Mouse (Mus musculus): ENCODE results near the gene Ift46. TPM values are rescaled to one million over a fixed set of nuclear protein-coding genes. Genes with fewer than 3 reads are reported as not detected.

Ift46 gene
- total RNA-seq, 2 experiments from 2014 or later, result 60.7 to 67.5 TPM

DNA sequence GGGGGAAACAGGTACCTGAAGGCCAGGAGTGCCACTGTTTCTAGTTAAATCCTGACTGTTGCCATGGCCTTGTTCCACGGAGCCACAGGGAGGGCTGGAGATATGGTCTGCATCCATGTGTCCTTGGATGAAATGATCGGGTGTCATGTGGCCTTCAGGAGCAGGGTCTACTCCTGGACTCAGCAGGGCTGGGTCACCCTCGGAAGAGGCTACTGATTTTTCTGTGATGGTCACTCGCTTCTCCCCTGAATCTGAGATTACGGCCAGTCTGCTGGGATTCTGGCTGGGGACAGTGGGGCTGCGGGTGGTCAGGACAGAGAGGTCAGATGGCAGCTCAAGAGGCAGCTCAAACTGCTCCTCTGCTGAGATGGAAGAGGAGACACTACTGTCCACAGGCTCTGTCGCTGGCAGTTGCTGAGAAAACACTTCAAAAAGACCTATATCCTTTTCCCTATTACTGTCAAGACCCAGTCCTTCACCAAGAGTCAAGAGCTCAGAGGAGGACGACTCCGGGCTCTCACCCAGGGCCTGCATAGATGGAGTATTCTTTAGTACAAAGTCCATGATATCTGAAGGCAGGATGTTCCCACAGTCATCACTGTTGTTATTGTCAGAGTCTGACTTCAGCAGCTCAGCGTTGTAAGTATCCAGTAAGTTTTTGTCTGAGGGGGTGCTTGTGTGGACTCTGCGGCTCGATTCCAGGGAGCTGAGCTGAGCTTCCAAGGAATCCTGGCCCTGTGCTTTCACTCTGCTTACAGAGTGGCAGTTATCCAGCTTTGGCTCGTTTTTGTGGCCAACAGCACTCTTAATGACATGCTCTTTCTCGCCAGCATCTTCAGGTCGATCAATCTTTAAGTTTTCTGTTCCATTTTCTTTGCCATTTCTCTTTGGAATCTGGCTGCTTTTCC lies 52.5 kb downstream of the Ift46 start:
- DNase-seq (ENCODE audit: extremely low spot score in 1 of 2, low spot score in 2 of 2), result no peak
- intact Hi-C loops (cut with DNase I), result loop anchor here (10.0 kb wide), 1 partner anchor 325 kb away; no protein-coding TSS in a partner anchor
- Histone ChIP-seq H3K4me3 (no peak overlapping the region), H3K27ac (no peak overlapping the region)
- TF ChIP-seq CTCF (IDR thresholded peaks at IDR 0.05), result no peak

DNA sequence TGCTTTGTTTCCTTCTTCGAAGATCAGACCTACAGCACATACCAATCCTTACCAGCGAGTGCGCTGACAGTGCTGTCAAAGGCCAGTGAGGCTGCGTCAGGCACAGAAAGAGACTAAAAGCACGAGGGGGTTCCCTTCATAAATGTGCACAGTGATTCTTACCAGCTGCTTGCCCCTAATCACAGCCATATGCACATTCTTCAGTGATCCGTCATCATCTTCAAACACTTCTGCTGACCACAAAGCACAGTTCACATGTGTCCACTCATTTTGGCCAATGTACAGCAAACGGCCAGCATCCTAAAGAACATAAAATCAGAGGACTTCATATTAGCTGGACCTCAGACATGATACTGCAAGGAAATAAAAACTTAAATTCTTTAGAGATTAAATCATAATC lies 59.0 kb downstream of the Ift46 start:
- no peak for DNase-seq (ENCODE audit: extremely low spot score in 1 of 2, low spot score in 2 of 2)
- intact Hi-C loops (cut with DNase I), result no loop called here
- TF ChIP-seq CTCF (IDR thresholded peaks at IDR 0.05), result no peak

DNA sequence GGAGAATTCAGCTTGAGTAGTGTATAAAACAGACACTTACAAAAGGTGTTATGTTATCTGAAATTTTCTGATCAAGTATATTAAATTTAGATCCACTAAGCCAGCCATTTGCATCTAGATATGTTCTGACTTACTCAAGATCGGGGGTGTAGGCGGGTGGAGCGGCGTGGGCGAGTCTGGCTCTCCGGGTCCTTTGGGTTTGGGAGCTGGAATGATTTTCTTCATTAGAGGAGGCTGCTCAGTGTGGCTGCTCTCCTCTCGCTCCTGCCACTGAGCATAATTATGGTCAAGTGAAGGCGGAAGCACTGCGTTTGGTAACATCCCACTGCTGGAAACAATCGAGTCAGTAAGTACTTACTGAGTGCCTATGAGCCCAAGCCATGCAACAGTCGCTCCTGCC lies 61.2 kb downstream of the Ift46 start:
- Histone ChIP-seq H3K27ac (no peak overlapping the region), H3K4me3 (no peak overlapping the region)
- intact Hi-C loops (cut with DNase I), result no loop called here
- no peak for TF ChIP-seq CTCF (IDR thresholded peaks at IDR 0.05)
- no peak for DNase-seq (ENCODE audit: extremely low spot score in 1 of 2, low spot score in 2 of 2)

More for the DNA sequence above, 59.0 kb downstream of the Ift46 start:
- Histone ChIP-seq H3K27ac (no peak overlapping the region), H3K4me3 (no peak overlapping the region)

DNA sequence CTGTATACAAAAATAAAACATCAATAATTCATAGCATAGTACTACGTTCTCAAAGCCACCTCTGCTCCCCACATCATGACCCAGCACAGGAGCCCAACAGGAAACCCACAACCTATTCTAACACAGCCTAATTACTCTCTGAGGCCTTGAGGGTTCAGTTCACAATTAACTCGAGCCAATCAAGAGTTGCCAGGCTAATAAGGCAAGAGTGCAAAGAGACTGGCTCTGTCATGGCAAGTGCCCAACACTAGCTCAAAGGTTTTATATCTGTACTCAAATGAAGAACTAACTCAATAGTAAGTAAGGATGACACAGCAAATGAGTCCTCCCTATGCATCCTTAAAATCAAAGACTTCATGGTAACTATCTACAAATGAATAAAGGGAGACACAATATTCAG lies 62.8 kb downstream of the Ift46 start:
- Histone ChIP-seq H3K4me3 (no peak overlapping the region), H3K27ac (no peak overlapping the region)
- no peak for DNase-seq (ENCODE audit: extremely low spot score in 1 of 2, low spot score in 2 of 2)
- intact Hi-C loops (cut with DNase I), result no loop called here
- TF ChIP-seq CTCF (IDR thresholded peaks at IDR 0.05), result no peak

DNA sequence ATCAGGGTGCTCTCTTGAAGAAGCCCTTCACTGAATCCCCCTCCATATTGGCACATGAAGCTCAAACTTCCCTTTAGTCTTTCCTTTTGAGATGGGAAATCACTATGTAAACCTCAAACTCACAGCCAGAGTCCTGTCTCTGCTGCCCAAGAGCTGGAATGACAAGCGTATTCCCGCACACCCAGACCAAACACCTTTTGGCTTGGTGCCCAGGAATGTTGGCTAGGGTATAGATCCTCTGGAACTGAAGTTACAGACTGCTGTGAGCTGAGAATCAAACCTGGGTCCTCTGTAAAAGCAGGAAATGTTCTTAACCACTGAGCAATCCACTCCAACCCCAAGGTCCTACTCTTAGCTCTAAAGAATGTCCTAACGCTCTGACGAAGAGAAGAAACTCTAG lies 64.6 kb downstream of the Ift46 start:
- TF ChIP-seq CTCF (IDR thresholded peaks at IDR 0.05), result no peak
- no peak for DNase-seq (ENCODE audit: extremely low spot score in 1 of 2, low spot score in 2 of 2)
- H3K27ac ChIP-seq, result no peak overlapping the region
- no peak overlapping the region for H3K4me3 ChIP-seq
- intact Hi-C loops (cut with DNase I), result no loop called here

DNA sequence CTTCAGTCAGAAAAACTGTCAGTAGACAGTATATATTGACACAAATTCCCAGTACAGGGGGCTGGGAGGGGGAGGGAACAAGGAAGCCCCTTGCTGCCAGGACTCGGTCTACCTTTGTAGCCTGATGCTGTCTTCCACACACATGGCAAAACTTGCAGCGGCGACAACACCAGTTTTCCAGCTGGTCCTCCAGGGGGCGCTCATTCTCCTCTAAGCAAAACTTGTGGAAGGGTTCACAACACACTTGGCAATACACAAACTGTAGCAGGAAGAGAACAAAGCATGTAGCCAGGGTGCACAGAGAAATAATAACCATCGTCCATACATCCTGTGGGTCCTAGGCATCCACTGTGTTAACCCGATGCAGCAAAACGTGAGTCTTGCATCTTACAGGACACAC lies 68.7 kb downstream of the Ift46 start:
- H3K27ac ChIP-seq, result no peak overlapping the region
- peak; percentile 84 for TF ChIP-seq CTCF (IDR thresholded peaks at IDR 0.05)
- intact Hi-C loops (cut with DNase I), result loop anchor here (5.0 kb wide), 2 partner anchors 86 to 131 kb away; partner anchors contain the start of genes Atp5l and Ube4a
- H3K4me3 ChIP-seq, result no peak overlapping the region
- DNase-seq (ENCODE audit: extremely low spot score in 1 of 2, low spot score in 2 of 2), result peak; percentile 57 to 77

DNA sequence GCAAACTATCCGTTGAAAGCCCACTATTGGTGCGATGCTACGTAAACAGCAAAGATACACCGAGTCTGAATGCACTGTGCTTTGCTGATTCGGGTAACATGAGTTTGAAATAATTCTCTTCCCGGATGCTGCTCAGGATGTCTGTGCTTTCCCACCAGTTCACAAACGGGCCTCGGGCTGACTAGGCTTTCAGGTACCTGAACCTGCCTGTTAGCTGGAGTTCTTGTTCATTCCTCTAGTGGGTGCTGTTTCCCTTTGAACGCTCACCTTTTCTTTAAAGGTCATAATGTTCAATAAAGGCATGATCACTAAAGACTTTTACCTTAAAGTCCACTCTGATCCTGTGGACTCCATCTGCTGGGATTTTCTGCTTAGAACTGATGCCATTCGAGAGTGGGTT lies 73.5 kb downstream of the Ift46 start:
- TF ChIP-seq CTCF (IDR thresholded peaks at IDR 0.05), result peak; percentile 66
- H3K4me3 ChIP-seq, result no peak overlapping the region
- H3K27ac ChIP-seq, result no peak overlapping the region
- no peak for DNase-seq (ENCODE audit: extremely low spot score in 1 of 2, low spot score in 2 of 2)
- intact Hi-C loops (cut with DNase I), result no loop called here

Other genes with a start within 250 kb of the Ift46 start
- not detected for gene Cxcr5, start 206.0 kb upstream of the Ift46 start, total RNA-seq (2021)
- 100 to 1,000 TPM; 145 to 148 TPM for gene Ddx6, start 163.0 kb upstream of the Ift46 start, total RNA-seq (2021)
- under 1 TPM in 1 of 2 experiments, not detected in 1; 0.16 TPM for gene Treh, start 94.7 kb upstream of the Ift46 start, total RNA-seq (2021)
- gene Phldb1, start 32.7 kb upstream of the Ift46 start, total RNA-seq (2021), result 10 to 100 TPM; 62.0 to 75.6 TPM
- gene Arcn1, start 63 bp upstream of the Ift46 start, total RNA-seq (2021), result 100 to 1,000 TPM in 1 of 2 experiments, 10 to 100 TPM in 1; 78.3 to 102 TPM
- gene Tmem25, start 31.4 kb downstream of the Ift46 start, total RNA-seq (2021), result 10 to 100 TPM; 54.4 to 62.8 TPM
- gene Ttc36, start 35.2 kb downstream of the Ift46 start, total RNA-seq (2021), result 1 to 10 TPM in 1 of 2 experiments, under 1 TPM in 1; 0.54 to 1.1 TPM
- gene Kmt2a, start 113.4 kb downstream of the Ift46 start, total RNA-seq (2021), result 10 to 100 TPM; 81.5 to 97.4 TPM
- 100 to 1,000 TPM; 302 to 340 TPM for gene Atp5l, start 152.8 kb downstream of the Ift46 start, total RNA-seq (2021)
- gene Ube4a, start 197.7 kb downstream of the Ift46 start, total RNA-seq (2021), result 10 to 100 TPM; 66.4 to 68.0 TPM
- gene Cd3g, start 212.5 kb downstream of the Ift46 start, total RNA-seq (2021), result not detected
- not detected for gene Cd3d, start 213.9 kb downstream of the Ift46 start, total RNA-seq (2021)
- gene Cd3e, start 241.7 kb downstream of the Ift46 start, total RNA-seq (2021), result not detected